Mouse (Mus musculus) embryonic fibroblast, embryonic 13.5 days (primary cell): ENCODE measurements around the gene Cacnb4. TPM values are rescaled to one million over a fixed set of nuclear protein-coding genes. Genes with fewer than 3 reads are reported as not detected.

ENCODE experiments used
- H3K27ac ChIP-seq: 2 replicates; pipeline ENCODE4 v1.5.1; 2012; ENCODE audit warnings: low read length, control low read depth, inconsistent platforms; ENCODE audit not compliant: insufficient read depth
- H3K4me1 ChIP-seq: 2 replicates; pipeline ENCODE4 v1.6.1; 2011; ENCODE audit warnings: low read length; ENCODE audit not compliant: control insufficient read depth, insufficient read depth
- H3K4me3 ChIP-seq: 2 replicates; pipeline ENCODE4 v1.5.1; 2011; ENCODE audit warnings: mild to moderate bottlenecking, control low read depth, low read length; ENCODE audit not compliant: insufficient read depth
- CTCF ChIP-seq: IDR thresholded peaks from 2 replicates; pipeline ENCODE4 v1.5.1; 2011; ENCODE audit warnings: mild to moderate bottlenecking, control low read depth, low read length, moderate library complexity, borderline replicate concordance; ENCODE audit not compliant: insufficient read depth
- POLR2A ChIP-seq: IDR thresholded peaks from 2 replicates; pipeline ENCODE4 v1.6.1; 2011; ENCODE audit warnings: low read depth, mild to moderate bottlenecking, control low read depth, low read length, moderate library complexity
- polyA plus RNA-seq: library from polyadenylated mRNA; stranded (reverse); fragments of >200 nt; gene quantifications from 2 replicates; pipeline ENCODE4 v1.2.4, GENCODE M21; 2011; ENCODE audit warnings: low read depth; ENCODE audit not compliant: missing spikeins, insufficient read length

Cacnb4 gene
- polyA plus RNA-seq, result 0.28 and 0.93 TPM in 2 replicates

GRCm38 (mm10) chr2:52676023-52676912, at the start of gene Cacnb4:
TSS of gene Cacnb4 (minus strand) at chr2:52676831.
- no peaks in the 10 kb centered on the region for H3K4me1 ChIP-seq
- H3K27ac ChIP-seq, result no peak within 1 kb of the TSS
- H3K4me3 ChIP-seq, result peak within 1 kb of the TSS; percentile 21
- TF ChIP-seq CTCF, result no peak

GRCm38 (mm10) chr2:52720231-52721025, 43.8 kb upstream of the Cacnb4 start:
- H3K4me3 ChIP-seq, result no peak overlapping the region

GRCm38 (mm10) chr2:52717076-52717475, 40.4 kb upstream of the Cacnb4 start:
- H3K4me3 ChIP-seq, result no peak overlapping the region
- no peak overlapping the region for H3K27ac ChIP-seq
- no peak for TF ChIP-seq CTCF
- no peaks in the 10 kb centered on the region for H3K4me1 ChIP-seq

More at GRCm38 (mm10) chr2:52720231-52721025, 43.8 kb upstream of the Cacnb4 start:
- Histone ChIP-seq H3K27ac (no peak overlapping the region), H3K4me1 (no peaks in the 10 kb centered on the region)
- TF ChIP-seq POLR2A (no peak), CTCF (no peak)

GRCm38 (mm10) chr2:52715538-52715937, 38.9 kb upstream of the Cacnb4 start:
- TF ChIP-seq CTCF (no peak), POLR2A (no peak)
- no peaks in the 10 kb centered on the region for H3K4me1 ChIP-seq
- H3K4me3 ChIP-seq, result no peak overlapping the region
- H3K27ac ChIP-seq, result no peak overlapping the region

- no peak for TF ChIP-seq POLR2A
- TF ChIP-seq CTCF, result no peak
- Histone ChIP-seq H3K4me1 (no peaks in the 10 kb centered on the region), H3K4me3 (no peak overlapping the region), H3K27ac (no peak overlapping the region)
Observed at GRCm38 (mm10) chr2:52714111-52714510, 37.5 kb upstream of the Cacnb4 start.

- TF ChIP-seq CTCF (no peak), POLR2A (no peak)
- Histone ChIP-seq H3K27ac (no peak overlapping the region), H3K4me3 (no peak overlapping the region), H3K4me1 (no peaks in the 10 kb centered on the region)
Observed at GRCm38 (mm10) chr2:52710804-52711203, 34.2 kb upstream of the Cacnb4 start.

DNA sequence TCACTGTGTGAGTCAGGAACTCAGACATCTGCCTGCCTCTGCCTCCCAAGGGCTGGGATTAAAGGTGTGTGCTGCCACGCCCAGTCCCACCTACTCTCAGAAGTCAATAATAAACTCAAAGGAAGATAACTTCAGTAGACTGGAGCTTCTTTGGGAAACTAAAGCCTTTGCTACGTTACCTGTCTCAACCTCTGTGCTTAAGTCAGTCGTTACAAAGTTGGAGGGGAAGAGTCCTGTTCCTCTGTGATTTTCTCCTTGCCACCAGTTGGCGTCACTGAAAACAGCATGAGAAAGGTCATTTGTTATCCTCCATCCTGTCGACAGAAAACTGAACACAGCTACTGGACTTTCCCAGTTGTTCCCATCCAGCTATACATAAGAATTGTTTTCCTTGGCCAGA, 32.8 kb upstream of the Cacnb4 start:
- TF ChIP-seq CTCF (no peak), POLR2A (no peak)
- no peak overlapping the region for H3K27ac ChIP-seq

DNA sequence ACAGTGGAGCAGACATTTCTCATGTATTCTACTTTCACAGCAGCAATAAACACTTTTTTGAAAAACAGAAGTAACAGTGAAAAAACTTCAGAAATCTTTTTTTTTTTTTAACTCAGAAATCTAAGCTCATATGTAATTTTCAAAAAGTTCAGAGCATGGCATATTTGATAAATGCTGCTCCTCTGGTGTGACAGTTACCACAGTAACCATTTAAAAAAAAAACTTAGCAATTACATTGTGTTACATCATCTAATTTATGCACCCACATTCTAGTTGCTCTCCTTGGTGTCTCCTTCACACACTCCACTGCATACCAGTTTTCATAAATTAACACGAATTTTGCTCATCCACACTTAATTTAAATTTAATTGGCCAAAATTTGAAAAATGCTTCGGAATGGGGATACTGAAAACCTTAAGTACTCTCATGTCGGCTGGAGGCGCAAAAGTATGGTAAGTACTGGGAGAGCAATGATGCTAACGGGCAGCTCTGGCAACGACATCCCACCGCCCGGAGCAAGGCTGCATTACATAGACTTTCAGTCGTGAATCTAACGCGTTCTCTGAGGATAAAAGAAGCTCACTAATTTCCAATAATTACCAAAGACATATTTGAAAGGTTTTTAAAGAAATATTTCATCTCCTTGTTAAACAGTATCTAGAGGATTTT, 24.9 kb upstream of the Cacnb4 start:
- Histone ChIP-seq H3K4me1 (no peaks in the 10 kb centered on the region), H3K27ac (peak overlapping the region; percentile 30; the same call in 1 of the 2 replicates), H3K4me3 (no peak overlapping the region)
- TF ChIP-seq POLR2A (no peak), CTCF (no peak)

More for the DNA sequence above, 32.8 kb upstream of the Cacnb4 start:
- no peaks in the 10 kb centered on the region for H3K4me1 ChIP-seq
- no peak overlapping the region for H3K4me3 ChIP-seq

GRCm38 (mm10) chr2:52700352-52700751, 23.7 kb upstream of the Cacnb4 start:
- H3K4me3 ChIP-seq, result no peak overlapping the region
- no peak overlapping the region for H3K27ac ChIP-seq
- H3K4me1 ChIP-seq, result no peaks in the 10 kb centered on the region
- TF ChIP-seq CTCF (no peak), POLR2A (no peak)
